Mouse (Mus musculus) thymus, adult 2 months (tissue): ENCODE data around the gene Tyms.

ENCODE experiments used
- CTCF ChIP-seq: fragments of 200-500 bp; IDR thresholded peaks from 2 replicates; pipeline ENCODE4 v1.5.1; 2012; ENCODE audit warnings: mild to moderate bottlenecking, control low read depth, low read length, moderate library complexity, borderline replicate concordance; ENCODE audit not compliant: control insufficient read depth, poor library complexity, insufficient read depth; ENCODE audit errors: extremely low read depth
- POLR2A ChIP-seq: fragments of 200-500 bp; IDR thresholded peaks from 2 replicates; pipeline ENCODE4 v1.6.1; 2012; ENCODE audit warnings: mild to moderate bottlenecking, low read length, control low read depth, moderate library complexity; ENCODE audit not compliant: control insufficient read depth, poor library complexity, insufficient read depth; ENCODE audit errors: extremely low read depth

DNA sequence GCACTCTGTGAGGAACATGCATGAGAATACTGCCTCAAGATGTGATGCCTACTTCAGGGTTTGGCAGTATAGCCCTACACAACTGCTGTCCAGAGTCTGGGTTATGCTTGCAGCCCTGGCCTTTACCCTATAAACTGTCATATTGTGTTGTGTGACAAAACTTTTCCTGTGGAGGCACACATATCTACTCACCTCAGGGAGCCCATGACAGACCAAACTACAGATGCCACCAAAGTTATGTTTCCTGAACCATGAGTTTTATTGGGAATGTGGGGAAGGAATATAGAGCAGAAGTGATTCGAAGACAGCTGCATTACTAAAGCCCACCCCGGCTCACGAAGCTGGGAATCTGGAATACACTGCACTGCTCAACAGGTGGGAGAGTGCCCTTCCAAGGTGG lies 29.9 kb upstream of the Tyms start:
- TF ChIP-seq POLR2A: no peak
- TF ChIP-seq CTCF: no peak
